Mouse (Mus musculus) midbrain, embryonic 15.5 days (tissue): ENCODE measurements around the gene Mogat2. TPM values are rescaled to one million over a fixed set of nuclear protein-coding genes. Genes with fewer than 3 reads are reported as not detected.
A peak's percentile ranks its signal among the peaks of the same experiment; 100 is the strongest.

Experiments
- ATAC-seq: fragments of 200-750 bp; cut with Nextera tagmentation; replicated peaks from 2 replicates; pipeline ENCODE4 v1.8.0; 2017; ENCODE audit warnings: moderate TSS enrichment
- H3K27ac ChIP-seq: fragments of 300-500 bp; sonication (generic); 2 replicates; pipeline ENCODE4 v1.5.1; 2015; ENCODE audit warnings: mild to moderate bottlenecking, inconsistent platforms
- H3K27me3 ChIP-seq: fragments of 300-500 bp; sonication (generic); replicated peaks from 2 replicates; pipeline ENCODE4 v1.6.1; 2015; ENCODE audit warnings: inconsistent platforms
- H3K36me3 ChIP-seq: fragments of 300-500 bp; sonication (generic); replicated peaks from 2 replicates; pipeline ENCODE4 v1.6.1; 2015; ENCODE audit warnings: inconsistent platforms
- H3K4me1 ChIP-seq: fragments of 300-500 bp; sonication (generic); 2 replicates; pipeline ENCODE4 v1.6.1; 2015; ENCODE audit warnings: inconsistent platforms
- H3K4me2 ChIP-seq: fragments of 300-500 bp; sonication (generic); 2 replicates; pipeline ENCODE4 v1.6.1; 2015; ENCODE audit warnings: inconsistent platforms, mild to moderate bottlenecking, moderate library complexity
- H3K4me3 ChIP-seq: fragments of 300-500 bp; sonication (generic); 2 replicates; pipeline ENCODE4 v1.5.1; 2015; ENCODE audit warnings: mild to moderate bottlenecking, inconsistent platforms
- H3K9ac ChIP-seq: fragments of 300-500 bp; sonication (generic); 2 replicates; pipeline ENCODE4 v1.6.1; 2015; ENCODE audit warnings: mild to moderate bottlenecking, inconsistent platforms
- H3K9me3 ChIP-seq: fragments of 300-500 bp; sonication (generic); 2 replicates; pipeline ENCODE4 v1.6.1; 2016; ENCODE audit warnings: inconsistent platforms
- WGBS: fragments of 180-500 bp; shearing (Covaris S2); methylation state at CpG from one replicate; pipeline ENCODE4 v1.1.7; 2015; ENCODE audit warnings: mixed read lengths; 5-methylcytosine and 5-hydroxymethylcytosine counted together
- polyA plus RNA-seq: library from polyadenylated mRNA; unstranded; fragments of >200 nt; fragmentation: Nextera tagmentation; extraction: Ambion mirVana; gene quantifications from 2 replicates; pipeline ENCODE4 v1.2.1, GENCODE M21; 2015

The Mogat2 gene
- polyA plus RNA-seq, result 1.3 and 1.9 TPM in 2 replicates

DNA sequence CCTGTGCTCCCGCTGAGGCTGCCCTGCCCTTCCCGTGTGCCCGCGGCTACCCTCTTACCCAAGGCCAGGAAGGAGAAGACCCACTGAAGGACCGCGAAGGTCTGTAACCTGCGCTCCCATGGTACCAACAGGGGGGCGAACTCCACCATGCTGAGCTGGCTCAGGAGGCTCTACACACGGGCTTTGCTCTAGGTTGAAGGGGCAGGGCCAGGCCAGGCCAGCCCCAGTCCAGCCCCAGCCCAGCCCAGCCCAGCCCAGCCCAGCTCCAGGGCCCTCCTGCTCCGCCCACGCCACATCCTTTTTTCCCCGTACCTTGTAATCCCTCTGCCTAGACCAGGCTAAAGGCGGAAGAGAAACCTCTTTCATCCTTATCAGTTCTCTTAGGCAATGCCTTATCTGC lies at the start of gene Mogat2:
Mogat2 (minus strand) TSS at position 203 of the 400 bp plus-strand sequence.
- Histone ChIP-seq H3K27me3 (peaks cover 7% of the 10 kb centered on the region; the same call in 1 of the 2 replicates), H3K9ac (no peak within 1 kb of the TSS), H3K27ac (no peak within 1 kb of the TSS), H3K4me2 (peak within 1 kb of the TSS; percentile 19; the same call in 1 of the 2 replicates), H3K4me3 (no peak within 1 kb of the TSS), H3K9me3 (no peaks in the 10 kb centered on the region), H3K36me3 (no peaks in the 10 kb centered on the region), H3K4me1 (peaks cover 4% of the 10 kb centered on the region; the same call in 1 of the 2 replicates)
- ATAC-seq, result no peak
- WGBS, result 8% methylated on average over 13 of the region's 13 CpGs

DNA sequence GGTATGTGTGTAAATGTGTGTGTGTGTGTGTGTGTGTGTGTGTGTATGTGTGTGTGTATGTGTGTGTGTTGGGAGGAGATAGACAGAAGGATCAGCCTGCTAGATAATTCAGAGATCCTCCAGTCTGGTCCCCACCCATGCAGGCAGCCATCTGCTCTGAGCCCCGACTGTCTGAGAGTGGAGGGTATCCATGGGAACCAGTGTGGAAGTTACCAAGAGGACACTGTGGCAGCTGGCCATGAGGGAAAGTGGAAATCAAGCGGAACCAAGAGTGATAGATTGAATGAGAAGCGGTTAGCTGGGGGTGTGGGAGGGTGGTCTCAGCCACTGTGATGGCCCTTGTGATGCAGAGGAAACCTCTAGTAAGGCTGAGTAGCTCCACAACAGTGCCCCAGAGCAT lies 48.9 kb upstream of the Mogat2 start:
- Histone ChIP-seq H3K4me1 (peaks cover 22% of the 10 kb centered on the region), H3K27me3 (no peaks in the 10 kb centered on the region), H3K36me3 (0 out of 2 replicates have a peak, but pooled peaks cover 4% of the 10 kb centered on the region), H3K9me3 (0 out of 2 replicates have a peak, but pooled peaks cover 3% of the 10 kb centered on the region), H3K4me3 (no peak overlapping the region), H3K9ac (no peak overlapping the region), H3K4me2 (no peak overlapping the region), H3K27ac (peak overlapping the region; percentile 42)
- WGBS, result 15% methylated on average over 3 of the region's 3 CpGs
- ATAC-seq, result peak; percentile 86

DNA sequence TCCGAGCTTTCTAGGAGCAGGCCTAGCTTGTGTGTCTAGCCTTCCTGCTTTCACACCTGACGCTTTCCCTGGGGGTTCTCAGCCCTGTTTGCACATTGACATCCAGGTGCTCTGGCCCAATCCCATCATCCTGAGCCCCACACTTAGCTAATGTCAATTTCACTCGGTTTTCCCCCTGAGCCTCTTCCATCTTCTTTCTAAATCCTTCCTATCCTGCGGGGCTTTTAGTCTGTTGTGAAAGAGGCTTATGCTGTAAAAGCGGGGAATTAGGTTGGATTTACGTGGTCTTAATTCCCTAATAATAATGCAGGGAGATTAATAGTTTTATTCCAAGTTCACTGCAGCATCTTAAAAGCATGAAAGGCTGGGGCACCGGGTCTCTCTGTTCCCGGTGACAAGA lies 41.2 kb upstream of the Mogat2 start:
- H3K27ac ChIP-seq, result no peak overlapping the region
- H3K9ac ChIP-seq, result no peak overlapping the region
- no peak for ATAC-seq

DNA sequence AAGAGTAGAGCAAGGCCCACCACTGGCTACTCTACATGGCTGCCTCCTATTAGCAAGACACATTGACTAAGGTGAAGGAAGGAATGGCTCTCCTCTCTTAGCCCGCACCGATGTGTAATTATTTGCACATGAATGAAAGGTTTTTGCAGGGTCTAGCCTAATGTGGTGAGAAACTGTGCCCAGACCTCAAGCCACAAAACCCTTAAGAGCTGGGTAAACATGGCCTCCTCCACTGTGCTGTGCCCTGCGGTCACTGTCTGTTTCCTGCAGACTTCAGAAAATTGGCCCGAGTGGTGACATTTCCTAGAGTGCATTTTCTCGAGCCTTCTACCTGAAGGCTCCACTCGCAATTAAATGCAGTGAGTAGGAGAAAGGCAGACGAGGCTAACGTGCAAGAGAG lies 39.9 kb upstream of the Mogat2 start:
- no peak overlapping the region for H3K4me3 ChIP-seq
- peaks cover 48% of the 10 kb centered on the region for H3K4me1 ChIP-seq
- H3K27me3 ChIP-seq, result no peaks in the 10 kb centered on the region
- 86% methylated on average over 8 of the region's 8 CpGs for WGBS
- H3K9me3 ChIP-seq, result no peaks in the 10 kb centered on the region
- H3K4me2 ChIP-seq, result no peak overlapping the region
- H3K27ac ChIP-seq, result no peak overlapping the region
- H3K9ac ChIP-seq, result no peak overlapping the region
- no peak for ATAC-seq
- H3K36me3 ChIP-seq, result no peaks in the 10 kb centered on the region

More for the DNA sequence above, 41.2 kb upstream of the Mogat2 start:
- Histone ChIP-seq H3K4me1 (peaks cover 35% of the 10 kb centered on the region), H3K4me2 (no peak overlapping the region), H3K27me3 (no peaks in the 10 kb centered on the region), H3K36me3 (no peaks in the 10 kb centered on the region), H3K9me3 (no peaks in the 10 kb centered on the region), H3K4me3 (no peak overlapping the region)
- WGBS, result 23% methylated on average over 8 of the region's 8 CpGs

DNA sequence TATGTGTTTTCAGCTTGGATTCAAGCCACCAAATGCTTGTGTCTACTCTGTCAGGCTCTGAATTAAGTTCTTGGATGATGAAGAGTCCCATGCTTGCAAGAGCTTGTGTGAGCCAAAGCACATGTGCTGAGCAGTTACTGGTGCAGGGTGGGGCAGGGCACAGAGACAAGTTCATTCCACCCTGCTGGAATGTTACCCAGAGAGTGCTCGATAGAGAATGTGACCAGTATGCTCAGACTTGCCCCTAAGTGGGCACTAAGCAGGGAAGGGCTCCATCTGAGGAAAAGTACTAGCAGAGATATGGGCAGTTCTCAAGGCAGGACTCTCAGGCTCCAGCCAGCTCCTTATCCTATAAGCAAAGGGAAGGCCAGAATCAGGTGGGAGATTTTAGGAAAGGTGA lies 38.3 kb upstream of the Mogat2 start:
- ATAC-seq, result no peak
- H3K36me3 ChIP-seq, result no peaks in the 10 kb centered on the region
- H3K4me1 ChIP-seq, result peaks cover 61% of the 10 kb centered on the region
- H3K4me2 ChIP-seq, result no peak overlapping the region
- H3K4me3 ChIP-seq, result no peak overlapping the region
- H3K27ac ChIP-seq, result no peak overlapping the region
- H3K27me3 ChIP-seq, result no peaks in the 10 kb centered on the region
- no peak overlapping the region for H3K9ac ChIP-seq
- H3K9me3 ChIP-seq, result no peaks in the 10 kb centered on the region
- 86% methylated on average over 1 of the region's 1 CpGs for WGBS

DNA sequence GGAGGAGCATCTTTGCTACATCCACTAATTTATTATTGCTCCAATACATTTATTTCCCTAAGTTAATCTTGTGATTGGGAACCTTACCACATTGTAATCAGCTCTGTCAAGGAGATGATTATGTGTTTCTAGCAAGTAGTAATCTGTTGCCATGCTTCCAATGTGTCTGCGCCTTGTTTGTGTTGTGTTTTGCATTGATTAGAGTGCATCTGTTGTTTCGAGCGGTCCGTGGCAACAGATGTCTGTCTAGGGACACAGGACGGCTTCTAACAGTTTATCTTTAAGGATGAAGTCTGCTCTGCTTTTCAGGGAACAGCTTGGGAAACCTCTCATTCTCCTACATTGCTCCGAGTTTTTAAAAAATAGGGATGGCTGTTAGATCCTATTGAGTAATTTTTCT lies 36.7 kb upstream of the Mogat2 start:
- Histone ChIP-seq H3K27ac (no peak overlapping the region), H3K9me3 (no peaks in the 10 kb centered on the region), H3K4me1 (peaks cover 69% of the 10 kb centered on the region), H3K36me3 (no peaks in the 10 kb centered on the region), H3K9ac (no peak overlapping the region), H3K4me2 (peak overlapping the region; percentile 27; the same call in 1 of the 2 replicates), H3K27me3 (no peaks in the 10 kb centered on the region), H3K4me3 (no peak overlapping the region)
- WGBS, result 47% methylated on average over 6 of the region's 6 CpGs
- ATAC-seq, result no peak

DNA sequence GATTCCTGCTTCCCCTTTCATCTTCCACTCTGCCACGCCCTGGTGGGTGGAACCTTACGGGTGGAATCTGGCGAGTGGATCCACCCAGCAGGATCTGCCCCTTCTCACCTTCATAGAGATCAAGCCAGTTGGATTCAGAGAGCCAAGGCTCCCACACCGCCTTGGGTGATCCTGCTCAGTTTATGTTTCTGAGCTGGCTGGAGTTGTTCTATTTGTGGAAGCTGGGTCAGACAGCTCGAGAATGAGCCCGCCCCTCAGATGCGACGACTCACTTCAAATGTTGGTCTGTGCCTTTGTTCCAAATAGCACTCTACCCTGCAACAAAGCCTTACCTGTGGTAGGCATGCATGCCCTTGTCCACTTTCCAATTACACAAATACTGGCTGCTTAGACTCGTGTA lies 33.2 kb upstream of the Mogat2 start:
- Histone ChIP-seq H3K27me3 (no peaks in the 10 kb centered on the region), H3K9me3 (no peaks in the 10 kb centered on the region), H3K9ac (peak overlapping the region; percentile 81), H3K36me3 (no peaks in the 10 kb centered on the region), H3K4me1 (peaks cover 73% of the 10 kb centered on the region), H3K4me2 (peak overlapping the region; percentile 90), H3K27ac (peak overlapping the region; percentile 54; the same call in 1 of the 2 replicates), H3K4me3 (peak overlapping the region; percentile 67)
- no peak for ATAC-seq
- 36% methylated on average over 9 of the region's 9 CpGs for WGBS

DNA sequence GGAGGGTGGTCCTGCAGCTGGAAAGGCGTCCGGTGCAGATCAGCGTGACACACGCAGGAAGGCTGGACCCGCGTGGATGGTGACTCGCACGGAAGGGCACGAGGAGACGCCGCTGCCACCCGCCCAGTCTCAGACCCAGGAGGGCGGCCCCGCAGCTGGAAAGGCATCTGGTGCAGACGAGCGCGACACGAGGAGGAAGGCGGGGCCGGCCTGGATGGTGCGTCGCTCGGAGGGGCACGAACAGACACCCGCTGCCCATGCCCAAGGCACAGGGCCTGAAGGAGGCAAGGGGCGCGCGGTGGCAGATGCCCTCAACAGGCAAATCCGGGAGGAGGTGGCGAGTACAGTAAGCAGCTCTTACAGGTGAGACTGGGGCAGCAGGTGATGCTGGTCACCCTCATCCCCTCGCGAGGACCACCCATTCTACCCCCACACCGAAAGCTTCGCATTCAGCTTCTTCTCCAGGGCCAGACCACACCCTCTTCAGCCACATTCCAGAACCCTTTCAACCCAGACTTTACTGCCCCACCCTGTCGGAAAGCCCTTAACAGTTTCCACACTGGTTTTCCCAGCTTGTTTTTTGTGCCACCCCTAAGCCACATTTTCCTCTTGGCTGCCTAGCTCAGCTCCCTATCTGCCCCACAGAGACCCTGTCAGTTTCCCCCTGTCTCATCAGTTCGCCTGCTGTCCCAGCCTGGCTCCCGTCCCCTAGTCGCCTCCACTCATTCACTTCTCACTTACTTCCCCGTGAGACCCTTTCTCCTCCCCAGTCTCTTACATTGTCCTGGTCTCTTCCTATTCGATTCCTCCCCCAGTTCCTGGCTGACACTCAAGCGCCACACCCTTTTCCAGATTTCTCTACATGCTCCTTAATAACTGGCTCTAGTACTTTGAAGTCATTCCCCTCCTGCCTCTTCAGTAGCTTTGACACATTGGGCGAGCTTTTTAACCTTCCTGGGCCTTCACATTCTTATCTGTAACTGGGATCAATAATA lies 30.8 kb upstream of the Mogat2 start:
- no peaks in the 10 kb centered on the region for H3K27me3 ChIP-seq
- peak overlapping the region; percentile 81 for H3K9ac ChIP-seq
- peak overlapping the region; percentile 67 for H3K4me3 ChIP-seq
- H3K36me3 ChIP-seq, result no peaks in the 10 kb centered on the region
- peak overlapping the region; percentile 96 for H3K27ac ChIP-seq
- H3K4me1 ChIP-seq, result peaks cover 59% of the 10 kb centered on the region
- WGBS, result 5% methylated on average over 42 of the region's 42 CpGs
- H3K4me2 ChIP-seq, result peak overlapping the region; percentile 90
- no peaks in the 10 kb centered on the region for H3K9me3 ChIP-seq
- ATAC-seq, result peak; percentile 10; the same call in 1 of the 2 replicates

DNA sequence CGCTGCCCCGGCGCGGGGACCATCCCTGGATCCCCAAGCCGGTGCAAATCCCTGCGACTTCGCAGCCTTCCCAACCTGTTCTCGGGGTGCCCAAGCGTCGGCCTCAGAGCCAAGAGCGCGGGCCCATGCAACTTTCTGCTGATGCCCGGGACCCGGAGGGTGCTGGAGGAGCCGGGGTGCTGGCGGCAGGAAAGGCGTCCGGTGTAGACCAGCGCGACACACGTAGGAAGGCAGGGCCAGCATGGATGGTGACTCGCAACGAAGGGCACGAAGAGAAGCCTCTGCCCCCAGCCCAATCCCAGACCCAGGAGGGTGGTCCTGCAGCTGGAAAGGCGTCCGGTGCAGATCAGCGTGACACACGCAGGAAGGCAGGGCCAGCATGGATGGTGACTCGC lies 30.1 kb upstream of the Mogat2 start:
- no peaks in the 10 kb centered on the region for H3K9me3 ChIP-seq
- H3K4me2 ChIP-seq, result peak overlapping the region; percentile 90
- H3K27ac ChIP-seq, result peak overlapping the region; percentile 96
- H3K4me1 ChIP-seq, result peaks cover 51% of the 10 kb centered on the region
- H3K27me3 ChIP-seq, result no peaks in the 10 kb centered on the region
- under 1% methylated on average over 29 of the region's 29 CpGs for WGBS
- no peaks in the 10 kb centered on the region for H3K36me3 ChIP-seq
- H3K9ac ChIP-seq, result peak overlapping the region; percentile 81
- H3K4me3 ChIP-seq, result peak overlapping the region; percentile 67
- ATAC-seq, result peak; percentile 25

DNA sequence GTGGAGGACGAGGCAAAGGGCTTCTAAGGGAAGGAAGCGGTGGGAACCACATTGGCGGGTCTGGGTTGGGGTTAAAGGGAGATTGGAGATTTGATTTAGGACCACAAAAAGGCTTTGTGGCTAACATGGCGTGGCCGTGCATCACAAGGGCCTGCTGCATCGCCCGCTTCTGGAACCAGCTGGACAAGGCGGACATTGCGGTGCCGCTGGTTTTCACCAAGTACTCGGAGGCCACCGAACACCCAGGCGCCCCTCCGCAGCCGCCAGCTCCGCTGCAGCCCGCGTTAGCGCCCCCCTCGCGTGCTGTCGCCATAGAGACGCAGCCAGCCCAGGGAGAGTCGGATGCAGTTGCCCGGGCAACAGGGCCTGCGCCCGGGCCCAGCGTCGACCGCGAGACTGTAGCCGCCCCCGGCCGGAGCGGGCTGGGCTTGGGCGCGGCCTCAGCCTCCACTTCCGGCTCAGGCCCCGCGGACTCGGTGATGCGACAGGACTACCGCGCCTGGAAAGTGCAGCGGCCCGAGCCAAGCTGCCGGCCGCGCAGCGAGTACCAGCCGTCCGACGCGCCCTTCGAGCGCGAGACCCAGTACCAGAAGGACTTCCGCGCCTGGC lies 29.6 kb upstream of the Mogat2 start:
- WGBS, result under 1% methylated on average over 59 of the region's 59 CpGs

DNA sequence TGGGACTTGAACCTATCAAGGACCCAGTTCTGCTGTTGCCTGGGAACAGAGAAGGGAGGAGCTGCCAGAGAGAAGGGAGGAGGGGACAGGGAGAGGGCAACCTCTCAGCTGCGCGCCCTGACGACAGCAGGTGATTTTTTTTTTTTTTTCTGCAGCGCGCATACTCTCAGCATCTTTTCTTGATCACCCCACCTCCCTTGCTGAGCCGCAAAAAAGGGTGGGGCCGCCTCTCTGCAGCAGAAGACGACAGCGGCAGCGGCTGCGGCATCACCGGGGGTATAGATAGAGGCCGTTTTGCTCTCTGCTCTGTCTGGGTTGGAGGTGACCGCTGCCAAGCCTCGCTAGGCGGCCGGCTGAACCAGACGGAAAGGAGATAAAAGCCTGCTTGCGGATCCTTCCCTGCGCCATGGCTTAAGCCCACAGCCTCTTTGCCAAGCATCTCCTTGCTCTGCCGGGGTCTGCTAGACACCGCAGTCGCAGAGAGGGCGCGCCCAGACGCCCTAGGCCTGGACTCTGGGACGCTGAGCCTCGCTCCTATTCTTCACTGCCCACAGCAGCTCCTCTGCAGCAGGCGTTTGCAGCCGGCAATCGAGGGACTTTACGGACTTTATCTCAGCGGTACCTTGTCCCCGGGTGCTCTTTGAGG lies 29.0 kb upstream of the Mogat2 start, which contains the start of gene Map6:
Map6 (plus strand) TSS at position 197 of the 646 bp plus-strand sequence.
- H3K27ac ChIP-seq, result peak within 1 kb of the TSS; percentile 96
- H3K4me1 ChIP-seq, result peaks cover 40% of the 10 kb centered on the region
- H3K27me3 ChIP-seq, result no peaks in the 10 kb centered on the region
- WGBS, result under 1% methylated on average over 33 of the region's 34 CpGs
- peak within 1 kb of the TSS; percentile 90 for H3K4me2 ChIP-seq
- peak within 1 kb of the TSS; percentile 81 for H3K9ac ChIP-seq
- peak; percentile 79 for ATAC-seq
- H3K4me3 ChIP-seq, result peak within 1 kb of the TSS; percentile 67
- no peaks in the 10 kb centered on the region for H3K36me3 ChIP-seq
- H3K9me3 ChIP-seq, result no peaks in the 10 kb centered on the region

More for the DNA sequence above, 29.6 kb upstream of the Mogat2 start:
- H3K4me2 ChIP-seq, result peak overlapping the region; percentile 90
- peak; percentile 88 for ATAC-seq
- H3K27ac ChIP-seq, result peak overlapping the region; percentile 96
- peak overlapping the region; percentile 81 for H3K9ac ChIP-seq
- no peaks in the 10 kb centered on the region for H3K27me3 ChIP-seq
- H3K36me3 ChIP-seq, result no peaks in the 10 kb centered on the region
- peak overlapping the region; percentile 67 for H3K4me3 ChIP-seq
- H3K9me3 ChIP-seq, result no peaks in the 10 kb centered on the region
- H3K4me1 ChIP-seq, result peaks cover 46% of the 10 kb centered on the region

DNA sequence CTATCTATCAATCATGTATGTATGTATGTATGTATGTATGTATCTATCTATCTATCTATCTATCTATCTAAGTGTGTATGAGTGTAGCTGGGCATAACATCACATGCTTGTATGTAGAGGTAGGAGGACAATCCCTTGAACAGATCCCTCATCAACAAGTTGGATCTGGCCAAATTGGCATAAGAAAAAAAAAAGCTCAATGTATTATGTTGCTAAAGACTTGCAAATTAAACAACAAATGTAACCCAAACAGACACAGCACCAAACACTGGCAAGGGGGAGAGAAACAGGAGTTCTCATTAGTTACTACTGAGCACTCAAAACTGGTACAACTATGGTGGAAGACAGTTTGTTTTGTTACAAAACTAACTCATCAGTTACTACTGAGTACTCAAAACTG lies 26.2 kb upstream of the Mogat2 start:
- H3K4me1 ChIP-seq, result peaks cover 16% of the 10 kb centered on the region
- H3K4me2 ChIP-seq, result no peak overlapping the region
- H3K9ac ChIP-seq, result no peak overlapping the region
- no peak overlapping the region for H3K4me3 ChIP-seq
- H3K36me3 ChIP-seq, result no peaks in the 10 kb centered on the region
- no peak for ATAC-seq
- no peaks in the 10 kb centered on the region for H3K27me3 ChIP-seq
- no peak overlapping the region for H3K27ac ChIP-seq
- H3K9me3 ChIP-seq, result no peaks in the 10 kb centered on the region
